In the genomic region with DNA sequence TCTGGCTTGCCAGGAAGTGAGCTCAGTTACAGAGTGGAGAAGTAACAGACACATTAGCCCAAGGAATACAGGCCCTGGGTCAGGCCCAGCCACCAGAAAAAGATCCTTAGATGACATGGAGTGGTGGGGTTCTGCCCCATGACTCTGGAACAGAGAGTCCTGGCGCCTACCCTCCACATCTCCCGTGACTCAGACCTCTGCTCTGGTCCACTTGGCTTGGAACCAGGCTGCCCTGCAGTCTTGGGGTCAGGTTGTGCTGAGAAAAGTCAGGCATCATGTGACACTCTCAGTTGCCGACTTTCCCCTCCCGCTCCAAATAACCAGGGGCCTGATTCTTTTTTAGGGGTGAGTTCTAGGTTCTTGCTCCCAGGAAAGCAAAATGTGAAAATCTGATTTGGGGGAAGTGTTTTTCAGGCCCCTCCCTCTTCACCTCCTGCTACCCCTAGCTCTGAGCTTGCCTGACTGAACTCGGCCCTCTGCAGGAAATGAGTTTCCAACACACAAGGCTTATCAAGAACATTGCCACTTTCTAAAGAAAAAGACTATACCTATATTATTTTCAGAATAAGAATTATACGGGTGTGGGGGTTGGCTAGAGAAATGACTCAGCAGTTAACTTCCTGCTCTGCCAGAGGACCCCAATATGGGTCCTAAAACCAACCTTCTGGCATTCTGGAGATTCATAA, we compare ENCODE assay signal across 9 mouse cellular contexts. TPM values are rescaled to one million over a fixed set of nuclear protein-coding genes. Genes with fewer than 3 reads are reported as not detected.
DNase-seq lines count a peak whose midpoint lies in the region; ATAC-seq and TF ChIP-seq lines count a peak whose summit lies in the region.
"Had no signal": no experiment of that assay in that cellular context is flagged by ENCODE, and none has a peak within 500 bp of the region (broad histone marks: within the 10 kb centered on the region; RNA-seq: fewer than 3 reads in every experiment).

No protein-coding gene starts in this region.

- TF ChIP-seq CTCF in heart, adult 2 months (IDR thresholded peaks at IDR 0.05) = no peak

- intact Hi-C loops in heart, adult 2 months (cut with DNase I) = no loop called here
- intact Hi-C loops in gastrocnemius, postnatal 36 days (cut with DNase I) = no loop called here

- H3K9ac ChIP-seq in heart, adult 2 months (ENCODE audit: low read depth, low read length) = no peak overlapping the region
- H3K9ac ChIP-seq in heart, embryonic 12.5 days = no peak overlapping the region
- H3K9ac ChIP-seq in forebrain, embryonic 12.5 days = no peak overlapping the region

- H3K4me3 ChIP-seq in heart, adult 2 months = no peak overlapping the region
- H3K4me3 ChIP-seq in heart, embryonic 12.5 days = no peak overlapping the region
- no peak overlapping the region for H3K4me3 ChIP-seq in forebrain, embryonic 12.5 days (replicated peaks)

- ATAC-seq in heart, embryonic 12.5 days (ENCODE audit: insufficient number of reproducible peaks, low FRiP score) = no peak
- ATAC-seq in forebrain, embryonic 12.5 days (ENCODE audit: low FRiP score) = no peak

- peaks cover 15% of the 10 kb centered on the region for H3K36me3 ChIP-seq in heart, adult 2 months (ENCODE audit: control insufficient read depth, insufficient read depth, low read length)
- H3K36me3 ChIP-seq in heart, embryonic 12.5 days = peaks cover 12% of the 10 kb centered on the region
- peaks cover 18% of the 10 kb centered on the region for H3K36me3 ChIP-seq in forebrain, embryonic 12.5 days (replicated peaks)

- peak; percentile 96 for TF ChIP-seq EP300 in heart, adult 2 months (IDR thresholded peaks at IDR 0.05; ENCODE audit: insufficient read depth, low read depth, low read length)

- no peaks in the 10 kb centered on the region for H3K9me3 ChIP-seq in heart, embryonic 12.5 days (replicated peaks)
- H3K9me3 ChIP-seq in forebrain, embryonic 12.5 days = no peaks in the 10 kb centered on the region

- 26% methylated on average over 6 of the region's 6 CpGs for WGBS in heart, adult 2 months
- 33% methylated on average over 6 of the region's 6 CpGs for WGBS in heart, embryonic 12.5 days
- 80% methylated on average over 6 of the region's 6 CpGs for WGBS in forebrain, embryonic 12.5 days

- H3K4me1 ChIP-seq in heart, adult 2 months (ENCODE audit: control insufficient read depth, insufficient read depth, low read length) = peaks cover 3% of the 10 kb centered on the region
- peaks cover 22% of the 10 kb centered on the region for H3K4me1 ChIP-seq in heart, embryonic 12.5 days (replicated peaks)
- H3K4me1 ChIP-seq in forebrain, embryonic 12.5 days = peaks cover 26% of the 10 kb centered on the region

- no peak overlapping the region for H3K4me2 ChIP-seq in heart, embryonic 12.5 days
- H3K4me2 ChIP-seq in forebrain, embryonic 12.5 days = no peak overlapping the region

- no peaks in the 10 kb centered on the region for H3K79me2 ChIP-seq in heart, adult 2 months (replicated peaks; ENCODE audit: control insufficient read depth, insufficient read depth, low read length)

- peak overlapping the region; percentile 58 for H3K27ac ChIP-seq in heart, adult 2 months
- H3K27ac ChIP-seq in heart, embryonic 12.5 days (ENCODE audit: poor library complexity, severe bottlenecking) = no peak overlapping the region
- H3K27ac ChIP-seq in forebrain, embryonic 12.5 days = no peak overlapping the region

- no peaks in the 10 kb centered on the region for H3K27me3 ChIP-seq in heart, adult 2 months (ENCODE audit: control insufficient read depth, insufficient read depth, low read length)
- no peaks in the 10 kb centered on the region for H3K27me3 ChIP-seq in heart, embryonic 12.5 days (replicated peaks)
- H3K27me3 ChIP-seq in forebrain, embryonic 12.5 days = no peaks in the 10 kb centered on the region; the same call in none of the 2 replicates

- TF ChIP-seq POLR2A in heart, adult 2 months (IDR thresholded peaks at IDR 0.05; ENCODE audit: insufficient read depth, low read depth, low read length) = no peak

- DNase-seq in heart, adult 2 months = peak; percentile 69 to 78
- DNase-seq in CD4-positive, CD25-positive, alpha-beta regulatory T cell, adult 2 months (ENCODE audit: low read depth, low spot score) = peak; percentile 28
- peak; percentile 68 to 77 for DNase-seq in gastrocnemius, postnatal 36 days
- peak; percentile 90 for DNase-seq in kidney, postnatal 14 days
- no peak for DNase-seq in frontal cortex, adult 2 months (ENCODE audit: extremely low spot score in 1 of 2, low spot score in 1 of 2)
- no peak for DNase-seq in frontal cortex, postnatal 36 days (ENCODE audit: low spot score in 2 of 2)
- DNase-seq: cerebellum, adult 11 months had no signal

RNA-seq across cellular contexts. Expression of a gene that starts 8.1 kb away (rescaled TPM):
- total RNA-seq in heart, adult 2 months (2021) = 100 to 1,000 TPM; 626 to 699 TPM
- polyA plus RNA-seq in heart, adult 2 months (2012; rRNA removed) = 1,026 and 1,119 TPM in 2 replicates
- 2,594 and 2,627 TPM in 2 replicates for polyA plus RNA-seq in heart, embryonic 12.5 days (2016; fragmentation: Nextera tagmentation; extraction: Ambion mirVana)
- 100 to 1,000 TPM; 783 to 809 TPM for total RNA-seq in gastrocnemius, postnatal 36 days (2021)
- 3,321 and 3,429 TPM in 2 replicates for polyA plus RNA-seq in frontal cortex, adult 2 months (2012; rRNA removed)
- polyA plus RNA-seq in forebrain, embryonic 12.5 days (2016; fragmentation: Nextera tagmentation; extraction: Ambion mirVana) = 3,704 and 3,828 TPM in 2 replicates

RNA-seq across cellular contexts. Expression of a gene that starts 15.2 kb away (rescaled TPM):
- 1 to 10 TPM; 2.6 to 3.5 TPM for total RNA-seq in heart, adult 2 months (2021)
- 4.6 and 5.6 TPM in 2 replicates for polyA plus RNA-seq in heart, adult 2 months (2012; rRNA removed)
- 4.3 and 4.6 TPM in 2 replicates for polyA plus RNA-seq in heart, embryonic 12.5 days (2016; fragmentation: Nextera tagmentation; extraction: Ambion mirVana)
- 1 to 10 TPM in 1 of 2 experiments, under 1 TPM in 1; 0.87 to 1.1 TPM for total RNA-seq in gastrocnemius, postnatal 36 days (2021)
- 16.8 TPM in 2 replicates for polyA plus RNA-seq in frontal cortex, adult 2 months (2012; rRNA removed)
- 6.4 and 7.3 TPM in 2 replicates for polyA plus RNA-seq in forebrain, embryonic 12.5 days (2016; fragmentation: Nextera tagmentation; extraction: Ambion mirVana)

RNA-seq across cellular contexts. Expression of a gene that starts 20.0 kb away (rescaled TPM):
- 10 to 100 TPM; 25.0 to 25.8 TPM for total RNA-seq in heart, adult 2 months (2021)
- 30.8 and 54.7 TPM in 2 replicates for polyA plus RNA-seq in heart, adult 2 months (2012; rRNA removed)
- 19.7 and 22.1 TPM in 2 replicates for polyA plus RNA-seq in heart, embryonic 12.5 days (2016; fragmentation: Nextera tagmentation; extraction: Ambion mirVana)
- 10 to 100 TPM; 13.9 to 21.8 TPM for total RNA-seq in gastrocnemius, postnatal 36 days (2021)
- 61.0 and 66.1 TPM in 2 replicates for polyA plus RNA-seq in frontal cortex, adult 2 months (2012; rRNA removed)
- 85.7 and 90.0 TPM in 2 replicates for polyA plus RNA-seq in forebrain, embryonic 12.5 days (2016; fragmentation: Nextera tagmentation; extraction: Ambion mirVana)

Comparison
In these comparisons a context has a peak if more than half of its experiments do, and no peak if none do; other contexts are left out.
1. DNase-seq: peak in heart, adult 2 months (2 of 2), CD4-positive, CD25-positive, alpha-beta regulatory T cell, adult 2 months (single experiment), gastrocnemius, postnatal 36 days (2 of 2) and kidney, postnatal 14 days (single experiment); none in frontal cortex, adult 2 months (0 of 2) and frontal cortex, postnatal 36 days (0 of 2).